Mouse (Mus musculus): ENCODE results near the gene Exoc3l4. TPM values are rescaled to one million over a fixed set of nuclear protein-coding genes. Genes with fewer than 3 reads are reported as not detected.

Gene Exoc3l4
- polyA plus RNA-seq, 1 experiment from 2014 or later = 7.3 TPM

GRCm38 (mm10) chr12:111423570-111424129 lies 6.8 kb downstream of the Exoc3l4 start:
- no peaks in the 10 kb centered on the region for H3K36me3 ChIP-seq (ENCODE audit: control insufficient read depth, insufficient read depth, low read length)
- no peak for ATAC-seq (ENCODE audit: low FRiP score, low TSS enrichment)
- H3K27ac ChIP-seq (replicated peaks) = no peak overlapping the region
- WGBS = 26% methylated on average over 43 of the region's 43 CpGs
- H3K9ac ChIP-seq (ENCODE audit: low read length) = no peak overlapping the region
- TF ChIP-seq CTCF (IDR thresholded peaks at IDR 0.05; ENCODE audit: low read depth) (no peak), EP300 (optimal IDR thresholded peaks at IDR 0.05) (no peak)
- 0 out of 2 replicates have a peak overlapping the region, but pooled peaks have one; percentile 12 for H3K4me3 ChIP-seq (ENCODE audit: low read depth, low read length)
- no peak overlapping the region for H3K4me2 ChIP-seq (replicated peaks; ENCODE audit: low read depth)
- H3K4me1 ChIP-seq (replicated peaks; ENCODE audit: control insufficient read depth, insufficient read depth) = peaks cover 3% of the 10 kb centered on the region; the same call in 1 of the 2 replicates
- peaks cover 14% of the 10 kb centered on the region; the same call in 1 of the 2 replicates for H3K27me3 ChIP-seq (ENCODE audit: control insufficient read depth, insufficient read depth, low read length)
- DNase-seq (ENCODE audit: low spot score) = no peak
- no peaks in the 10 kb centered on the region for H3K9me3 ChIP-seq (ENCODE audit: control insufficient read depth, low read length)

- no peak overlapping the region for H3K27ac ChIP-seq (replicated peaks)
- H3K4me1 ChIP-seq (replicated peaks; ENCODE audit: control insufficient read depth, insufficient read depth) = peaks cover 8% of the 10 kb centered on the region; the same call in 1 of the 2 replicates
- ATAC-seq (ENCODE audit: low FRiP score, low TSS enrichment) = no peak
- TF ChIP-seq EP300 (optimal IDR thresholded peaks at IDR 0.05) (no peak), CTCF (IDR thresholded peaks at IDR 0.05; ENCODE audit: low read depth) (no peak)
- no peak overlapping the region for H3K4me3 ChIP-seq (ENCODE audit: low read depth, low read length)
- H3K9ac ChIP-seq (ENCODE audit: low read length) = no peak overlapping the region
- peaks cover 14% of the 10 kb centered on the region; the same call in 1 of the 2 replicates for H3K27me3 ChIP-seq (ENCODE audit: control insufficient read depth, insufficient read depth, low read length)
- H3K9me3 ChIP-seq (ENCODE audit: control insufficient read depth, low read length) = no peaks in the 10 kb centered on the region
- DNase-seq (ENCODE audit: low spot score) = no peak
- 31% methylated on average over 9 of the region's 9 CpGs for WGBS
- no peak overlapping the region for H3K4me2 ChIP-seq (replicated peaks; ENCODE audit: low read depth)
- H3K36me3 ChIP-seq (ENCODE audit: control insufficient read depth, insufficient read depth, low read length) = no peaks in the 10 kb centered on the region
Observed at GRCm38 (mm10) chr12:111424547-111424946, 7.7 kb downstream of the Exoc3l4 start.

- Histone ChIP-seq H3K9ac (ENCODE audit: low read length) (no peak overlapping the region), H3K9me3 (ENCODE audit: control insufficient read depth, low read length) (no peaks in the 10 kb centered on the region), H3K27ac (replicated peaks) (no peak overlapping the region), H3K4me3 (ENCODE audit: low read depth, low read length) (no peak overlapping the region), H3K4me1 (replicated peaks; ENCODE audit: control insufficient read depth, insufficient read depth) (peaks cover 13% of the 10 kb centered on the region), H3K4me2 (replicated peaks; ENCODE audit: low read depth) (no peak overlapping the region), H3K27me3 (ENCODE audit: control insufficient read depth, insufficient read depth, low read length) (peaks cover 14% of the 10 kb centered on the region; the same call in 1 of the 2 replicates), H3K36me3 (ENCODE audit: control insufficient read depth, insufficient read depth, low read length) (no peaks in the 10 kb centered on the region)
- ATAC-seq (ENCODE audit: low FRiP score, low TSS enrichment) (peak; percentile 22; the same call in 1 of the 2 replicates), DNase-seq (ENCODE audit: low spot score) (peak; percentile 87)
- TF ChIP-seq EP300 (optimal IDR thresholded peaks at IDR 0.05) (no peak), CTCF (IDR thresholded peaks at IDR 0.05; ENCODE audit: low read depth) (peak; percentile 91)
- 2% methylated on average over 15 of the region's 15 CpGs for WGBS
Observed at GRCm38 (mm10) chr12:111425258-111425657, 8.4 kb downstream of the Exoc3l4 start.

GRCm38 (mm10) chr12:111425789-111426460 lies 9.1 kb downstream of the Exoc3l4 start:
- Histone ChIP-seq H3K4me3 (ENCODE audit: low read depth, low read length) (no peak overlapping the region), H3K4me2 (replicated peaks; ENCODE audit: low read depth) (no peak overlapping the region), H3K27me3 (ENCODE audit: control insufficient read depth, insufficient read depth, low read length) (peaks cover 14% of the 10 kb centered on the region; the same call in 1 of the 2 replicates), H3K36me3 (ENCODE audit: control insufficient read depth, insufficient read depth, low read length) (no peaks in the 10 kb centered on the region), H3K27ac (replicated peaks) (no peak overlapping the region), H3K9ac (ENCODE audit: low read length) (no peak overlapping the region), H3K9me3 (ENCODE audit: control insufficient read depth, low read length) (no peaks in the 10 kb centered on the region), H3K4me1 (replicated peaks; ENCODE audit: control insufficient read depth, insufficient read depth) (peaks cover 14% of the 10 kb centered on the region)
- ATAC-seq (ENCODE audit: low FRiP score, low TSS enrichment) (peak; percentile 54), DNase-seq (ENCODE audit: low spot score) (peak; percentile 93)
- WGBS = 21% methylated on average over 29 of the region's 29 CpGs
- TF ChIP-seq CTCF (IDR thresholded peaks at IDR 0.05; ENCODE audit: low read depth) (peak; percentile 96), EP300 (optimal IDR thresholded peaks at IDR 0.05) (no peak)

GRCm38 (mm10) chr12:111427438-111428113 lies 10.8 kb downstream of the Exoc3l4 start:
- Histone ChIP-seq H3K4me3 (ENCODE audit: low read depth, low read length) (no peak overlapping the region), H3K9me3 (ENCODE audit: control insufficient read depth, low read length) (no peaks in the 10 kb centered on the region), H3K4me1 (replicated peaks; ENCODE audit: control insufficient read depth, insufficient read depth) (peaks cover 15% of the 10 kb centered on the region), H3K9ac (ENCODE audit: low read length) (no peak overlapping the region), H3K4me2 (replicated peaks; ENCODE audit: low read depth) (no peak overlapping the region), H3K27me3 (ENCODE audit: control insufficient read depth, insufficient read depth, low read length) (peaks cover 12% of the 10 kb centered on the region; the same call in 1 of the 2 replicates), H3K36me3 (ENCODE audit: control insufficient read depth, insufficient read depth, low read length) (no peaks in the 10 kb centered on the region), H3K27ac (replicated peaks) (no peak overlapping the region)
- ATAC-seq (ENCODE audit: low FRiP score, low TSS enrichment) (no peak), DNase-seq (ENCODE audit: low spot score) (no peak)
- TF ChIP-seq EP300 (optimal IDR thresholded peaks at IDR 0.05) (no peak), CTCF (IDR thresholded peaks at IDR 0.05; ENCODE audit: low read depth) (peak; percentile 17; the same call in 1 of the 2 replicates)
- WGBS = 51% methylated on average over 12 of the region's 12 CpGs

Measured in stomach, postnatal 0 days (tissue).